Mouse (Mus musculus): ENCODE data around the gene Vmn1r222. TPM values are rescaled to one million over a fixed set of nuclear protein-coding genes. Genes with fewer than 3 reads are reported as not detected.

Vmn1r222 gene
- polyA plus RNA-seq, 1 experiment: not detected

Other genes starting within 250 kb of the Vmn1r222 start
- not detected in 2 replicates for gene Vmn1r213, start 228.3 kb downstream of the Vmn1r222 start, polyA plus RNA-seq (2012; ENCODE audit: insufficient read depth, insufficient read length, missing spikeins)
- not detected in 2 replicates for gene Vmn1r214, start 205.5 kb downstream of the Vmn1r222 start, polyA plus RNA-seq (2012; ENCODE audit: insufficient read depth, insufficient read length, missing spikeins)
- not detected in 2 replicates for gene Vmn1r215, start 167.9 kb downstream of the Vmn1r222 start, polyA plus RNA-seq (2012; ENCODE audit: insufficient read depth, insufficient read length, missing spikeins)
- not detected in 2 replicates for gene Vmn1r217, start 117.7 kb downstream of the Vmn1r222 start, polyA plus RNA-seq (2012; ENCODE audit: insufficient read depth, insufficient read length, missing spikeins)
- gene Vmn1r218, start 102.8 kb downstream of the Vmn1r222 start, polyA plus RNA-seq (2012; ENCODE audit: insufficient read depth, insufficient read length, missing spikeins): not detected in 2 replicates
- gene Vmn1r219, start 76.6 kb downstream of the Vmn1r222 start, polyA plus RNA-seq (2012; ENCODE audit: insufficient read depth, insufficient read length, missing spikeins): not detected in 2 replicates
- not detected in 2 replicates for gene Vmn1r220, start 48.0 kb downstream of the Vmn1r222 start, polyA plus RNA-seq (2012; ENCODE audit: insufficient read depth, insufficient read length, missing spikeins)
- gene Vmn1r221, start 21.8 kb downstream of the Vmn1r222 start, polyA plus RNA-seq (2012; ENCODE audit: insufficient read depth, insufficient read length, missing spikeins): not detected in 2 replicates
- gene Vmn1r223, start 11.2 kb upstream of the Vmn1r222 start, polyA plus RNA-seq (2012; ENCODE audit: insufficient read depth, insufficient read length, missing spikeins): not detected in 2 replicates
- 10.1 and 12.5 TPM in 2 replicates for gene Zfp322a, start 133.3 kb upstream of the Vmn1r222 start, polyA plus RNA-seq (2012; ENCODE audit: insufficient read depth, insufficient read length, missing spikeins)
- gene Abt1, start 187.9 kb upstream of the Vmn1r222 start, polyA plus RNA-seq (2012; ENCODE audit: insufficient read depth, insufficient read length, missing spikeins): 4.4 and 5.0 TPM in 2 replicates
- not detected in 2 replicates for gene Btn1a1, start 230.0 kb upstream of the Vmn1r222 start, polyA plus RNA-seq (2012; ENCODE audit: insufficient read depth, insufficient read length, missing spikeins)

Measured in brown adipose tissue, adult 24 weeks (tissue).